Mouse (Mus musculus) kidney, embryonic 16.5 days (tissue): ENCODE results near the gene Ctnnbip1. TPM values are rescaled to one million over a fixed set of nuclear protein-coding genes. Genes with fewer than 3 reads are reported as not detected.
"Not testable (repeated sequence)": the region's sequence is repeated elsewhere in the genome, so short reads cannot be mapped to it uniquely, and the experiment has no call there.

Experiments
- ATAC-seq: fragments of 200-750 bp; cut with Nextera tagmentation; 2 replicates; pipeline ENCODE4 v1.8.0; 2017; ENCODE audit warnings: moderate TSS enrichment; ENCODE audit not compliant: low FRiP score, low TSS enrichment
- H3K27ac ChIP-seq: fragments of 300-500 bp; sonication (generic); 2 replicates; pipeline ENCODE4 v1.5.1; 2014; ENCODE audit warnings: low read length
- H3K27me3 ChIP-seq: fragments of 300-500 bp; sonication (generic); 2 replicates; pipeline ENCODE4 v1.6.1; 2014; ENCODE audit warnings: low read length, control low read depth, mixed read lengths; ENCODE audit not compliant: insufficient read depth
- H3K36me3 ChIP-seq: fragments of 300-500 bp; sonication (generic); 2 replicates; pipeline ENCODE4 v1.6.1; 2014; ENCODE audit warnings: low read length, control low read depth, mixed read lengths; ENCODE audit not compliant: insufficient read depth
- H3K4me1 ChIP-seq: fragments of 300-500 bp; sonication (generic); 2 replicates; pipeline ENCODE4 v1.6.1; 2014; ENCODE audit warnings: low read length, control low read depth, mixed read lengths; ENCODE audit not compliant: insufficient read depth
- H3K4me2 ChIP-seq: fragments of 300-500 bp; sonication (generic); replicated peaks from 2 replicates; pipeline ENCODE4 v1.6.1; 2014; ENCODE audit warnings: low read depth, low read length
- H3K4me3 ChIP-seq: fragments of 300-500 bp; sonication (generic); 2 replicates; pipeline ENCODE4 v1.5.1; 2014; ENCODE audit warnings: mild to moderate bottlenecking, low read length
- H3K9ac ChIP-seq: fragments of 300-500 bp; sonication (generic); replicated peaks from 2 replicates; pipeline ENCODE4 v1.6.1; 2014; ENCODE audit warnings: low read length
- H3K9me3 ChIP-seq: fragments of 300-500 bp; sonication (generic); 2 replicates; pipeline ENCODE4 v1.6.1; 2016; ENCODE audit warnings: low read length, control low read depth
- WGBS: fragments of 180-500 bp; shearing (Covaris S2); extraction: QIAGEN DNeasy Blood & Tissue Kit; methylation state at CpG from one replicate; pipeline ENCODE4 v1.1.7; 2014; 5-methylcytosine and 5-hydroxymethylcytosine counted together
- microRNA-seq: library from miRNA; unstranded; fragments of <30 nt; microRNA quantifications from one replicate; pipeline ENCODE4, GENCODE M21; 2016
- polyA plus RNA-seq: library from polyadenylated mRNA; unstranded; fragments of >200 nt; fragmentation: Nextera tagmentation; extraction: Ambion mirVana; gene quantifications from 2 replicates; pipeline ENCODE4 v1.2.1, GENCODE M21; 2015

The Ctnnbip1 gene
- polyA plus RNA-seq, 1 experiment from 2014 or later = 57.4 TPM

DNA sequence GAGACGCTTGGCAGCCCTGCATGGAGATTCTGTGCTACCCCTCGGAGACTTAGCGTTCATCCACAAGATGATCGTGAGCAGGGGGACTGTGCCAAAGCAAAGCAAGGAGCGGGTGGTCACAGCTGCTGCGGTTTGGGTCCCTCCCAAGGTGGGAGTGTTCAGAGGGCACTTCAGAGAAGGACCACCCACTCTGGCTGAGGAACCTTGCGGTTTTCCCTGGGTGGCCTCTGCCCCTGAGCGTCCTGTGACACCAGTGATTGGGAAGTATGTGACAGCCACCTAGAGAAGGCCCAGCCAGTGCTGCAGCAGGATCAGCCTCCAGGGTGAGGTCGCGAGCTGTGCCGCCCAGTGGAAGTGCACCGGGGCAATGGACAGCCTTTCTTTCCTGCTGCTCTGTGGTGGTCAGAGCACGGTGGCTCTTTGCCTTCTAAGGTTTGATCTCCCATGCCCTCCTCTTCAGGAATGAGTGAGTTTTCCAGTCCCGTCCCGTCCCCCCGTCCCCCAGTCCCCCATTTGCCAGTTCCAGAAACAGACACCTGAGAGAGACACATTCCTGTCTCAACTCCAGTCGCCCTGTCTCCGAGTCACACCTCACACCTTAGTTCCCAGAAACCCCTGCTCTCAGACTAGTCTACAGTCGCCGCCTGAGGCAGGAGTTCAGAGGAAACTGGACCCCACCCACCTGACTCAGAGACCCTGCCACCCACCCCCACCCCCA lies 89.7 kb downstream of the Ctnnbip1 start:
- no peak overlapping the region for H3K27ac ChIP-seq
- no peak overlapping the region for H3K4me2 ChIP-seq
- H3K27me3 ChIP-seq = no peaks in the 10 kb centered on the region
- no peak overlapping the region for H3K4me3 ChIP-seq
- H3K36me3 ChIP-seq = no peaks in the 10 kb centered on the region
- no peak for ATAC-seq
- peaks cover 12% of the 10 kb centered on the region for H3K4me1 ChIP-seq
- WGBS = 31% methylated on average over 20 of the region's 20 CpGs
- H3K9ac ChIP-seq = no peak overlapping the region
- no peaks in the 10 kb centered on the region for H3K9me3 ChIP-seq

GRCm38 (mm10) chr4:149608309-149608638 lies 90.2 kb downstream of the Ctnnbip1 start:
- Histone ChIP-seq H3K9me3 (no peaks in the 10 kb centered on the region), H3K36me3 (no peaks in the 10 kb centered on the region), H3K4me3 (no peak overlapping the region), H3K9ac (no peak overlapping the region), H3K27me3 (no peaks in the 10 kb centered on the region), H3K4me1 (peaks cover 12% of the 10 kb centered on the region), H3K4me2 (no peak overlapping the region), H3K27ac (no peak overlapping the region)
- no peak for ATAC-seq
- 90% methylated on average over 6 of the region's 6 CpGs for WGBS

DNA sequence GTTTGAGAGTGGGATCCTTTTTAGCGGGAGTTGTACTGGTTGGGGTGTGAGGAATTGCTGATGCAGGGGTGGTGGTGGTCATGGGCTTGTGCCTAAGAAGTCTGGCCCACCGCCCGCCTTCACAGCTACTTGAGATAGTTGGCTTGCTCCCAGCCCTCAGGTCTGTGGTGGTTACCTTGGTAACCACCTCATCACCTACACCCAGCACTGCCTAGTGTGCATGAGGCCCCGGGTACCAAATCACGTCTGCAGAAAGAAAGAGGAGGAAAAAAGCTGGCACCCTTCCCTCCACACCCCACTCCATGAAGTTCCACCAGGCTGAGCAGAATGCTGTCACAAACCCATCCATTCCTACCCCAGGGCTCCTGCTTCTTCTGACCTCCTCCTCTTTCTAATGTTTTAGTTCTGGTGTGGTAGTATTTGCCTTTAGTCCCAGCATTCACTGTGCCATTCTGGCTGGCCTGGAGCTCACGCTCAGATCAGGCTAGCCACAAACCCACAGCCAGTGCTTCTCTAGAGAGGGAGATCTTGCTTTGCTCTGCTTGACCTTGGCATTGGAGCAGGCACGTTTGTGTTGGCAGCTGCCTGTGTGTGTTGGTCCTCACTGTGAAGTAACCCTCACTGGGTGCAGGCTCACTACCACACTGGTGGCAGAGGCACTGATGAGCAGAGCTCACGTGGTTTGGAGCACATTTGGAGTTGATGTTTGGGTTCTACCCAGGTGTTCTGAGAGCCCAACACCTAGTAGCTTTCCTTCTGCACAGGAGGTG lies 91.4 kb downstream of the Ctnnbip1 start:
- Histone ChIP-seq H3K27ac (no peak overlapping the region), H3K27me3 (no peaks in the 10 kb centered on the region), H3K9ac (no peak overlapping the region), H3K4me1 (peaks cover 12% of the 10 kb centered on the region), H3K4me3 (no peak overlapping the region), H3K4me2 (no peak overlapping the region), H3K36me3 (no peaks in the 10 kb centered on the region), H3K9me3 (no peaks in the 10 kb centered on the region)
- WGBS = 66% methylated on average over 8 of the region's 8 CpGs
- ATAC-seq = no peak

GRCm38 (mm10) chr4:149611376-149612044 lies 93.5 kb downstream of the Ctnnbip1 start:
- WGBS = 49% methylated on average over 10 of the region's 10 CpGs
- Histone ChIP-seq H3K9ac (no peak overlapping the region), H3K27me3 (no peaks in the 10 kb centered on the region), H3K4me1 (peaks cover 12% of the 10 kb centered on the region), H3K27ac (no peak overlapping the region), H3K4me3 (no peak overlapping the region), H3K36me3 (peaks cover 6% of the 10 kb centered on the region; the same call in 1 of the 2 replicates), H3K4me2 (no peak overlapping the region), H3K9me3 (peaks cover 5% of the 10 kb centered on the region)
- ATAC-seq = no peak

- WGBS = 76% methylated on average over 6 of the region's 6 CpGs
- H3K27ac ChIP-seq, ATAC-seq, H3K4me2 ChIP-seq, H3K4me3 ChIP-seq, H3K4me1 ChIP-seq, H3K27me3 ChIP-seq, H3K9ac ChIP-seq, H3K9me3 ChIP-seq, H3K36me3 ChIP-seq: not testable (repeated sequence)
Measured at GRCm38 (mm10) chr4:149613497-149613896, 95.5 kb downstream of the Ctnnbip1 start.

DNA sequence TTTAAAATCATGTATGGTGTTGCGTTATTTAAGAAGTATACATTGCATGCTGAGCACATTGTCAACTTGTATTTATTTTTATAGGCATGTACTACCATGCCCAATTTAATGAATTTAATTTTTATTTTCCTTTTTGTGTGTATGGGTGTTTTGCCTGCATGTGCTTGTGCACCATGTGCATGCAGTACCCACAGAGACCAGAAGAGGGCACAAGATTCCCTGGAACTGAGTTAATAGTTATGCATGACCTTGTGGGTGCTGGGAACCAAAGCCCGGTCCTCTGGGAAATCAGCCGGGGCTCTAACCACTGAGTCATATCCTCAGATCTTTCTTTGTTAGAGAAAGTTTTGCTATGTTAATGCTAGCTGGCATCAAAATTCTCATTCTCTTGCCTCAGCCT lies 96.8 kb downstream of the Ctnnbip1 start:
- peaks cover 6% of the 10 kb centered on the region; the same call in 1 of the 2 replicates for H3K36me3 ChIP-seq
- no peak overlapping the region for H3K4me3 ChIP-seq
- ATAC-seq = no peak
- H3K9me3 ChIP-seq = peaks cover 5% of the 10 kb centered on the region
- no peak overlapping the region for H3K27ac ChIP-seq
- no peak overlapping the region for H3K4me2 ChIP-seq
- 92% methylated on average over 3 of the region's 3 CpGs for WGBS
- H3K9ac ChIP-seq = no peak overlapping the region
- H3K27me3 ChIP-seq = no peaks in the 10 kb centered on the region
- no peaks in the 10 kb centered on the region for H3K4me1 ChIP-seq

Small RNAs within 50 kb of the gene (microRNA-seq; reads per million reads assigned to microRNA genes)
- 1.4 reads per million for gene Mir5616

Other genes with a start within 250 kb of the Ctnnbip1 start
- 25.7 and 29.9 TPM in 2 replicates for gene Kif1b, start 210.5 kb upstream of the Ctnnbip1 start, polyA plus RNA-seq
- 46.8 and 50.9 TPM in 2 replicates for gene Ube4b, start 91.5 kb upstream of the Ctnnbip1 start, polyA plus RNA-seq
- gene Rbp7, start 63.3 kb upstream of the Ctnnbip1 start, polyA plus RNA-seq = 1.3 TPM in 2 replicates
- 0.41 and 0.82 TPM in 2 replicates for gene Tmem274, start 40.9 kb upstream of the Ctnnbip1 start, polyA plus RNA-seq
- gene Nmnat1, start 33.0 kb upstream of the Ctnnbip1 start, polyA plus RNA-seq = 13.9 and 14.2 TPM in 2 replicates
- 45.9 and 47.6 TPM in 2 replicates for gene Lzic, start 33.0 kb upstream of the Ctnnbip1 start, polyA plus RNA-seq
- gene Clstn1, start 68.2 kb downstream of the Ctnnbip1 start, polyA plus RNA-seq = 13.3 and 14.1 TPM in 2 replicates
- 4.5 and 4.7 TPM in 2 replicates for gene Pik3cd, start 184.3 kb downstream of the Ctnnbip1 start, polyA plus RNA-seq
- 39.2 and 41.8 TPM in 2 replicates for gene Tmem201, start 219.8 kb downstream of the Ctnnbip1 start, polyA plus RNA-seq